In genomic region chr2:128862636-128863035, GRCm38 (mm10) we compare ENCODE assay signal across 8 mouse cellular contexts. TPM values are rescaled to one million over a fixed set of nuclear protein-coding genes. Genes with fewer than 3 reads are reported as not detected.
DNase-seq lines count a peak whose midpoint lies in the region; ATAC-seq and TF ChIP-seq lines count a peak whose summit lies in the region.

Gene Fbln7, plus strand, starts transcription at chr2:128862981.

- peak within 1 kb of the TSS; percentile 71 for H3K9ac ChIP-seq in intestine, embryonic 16.5 days (ENCODE audit: low read depth, low read length)
- H3K9ac ChIP-seq in neural tube, embryonic 13.5 days: peak within 1 kb of the TSS; percentile 66

- H3K4me3 ChIP-seq in layer of hippocampus, adult 2 months: peak within 1 kb of the TSS; percentile 53
- H3K4me3 ChIP-seq in embryonic fibroblast, embryonic 13.5 days (ENCODE audit: insufficient read depth, low read length): peak within 1 kb of the TSS; percentile 41
- H3K4me3 ChIP-seq in intestine, embryonic 16.5 days (ENCODE audit: low read length): peak within 1 kb of the TSS; percentile 63
- H3K4me3 ChIP-seq in neural tube, embryonic 13.5 days: peak within 1 kb of the TSS; percentile 48

- no peak within 1 kb of the TSS for H3K27ac ChIP-seq in layer of hippocampus, adult 2 months
- H3K27ac ChIP-seq in embryonic fibroblast, embryonic 13.5 days (ENCODE audit: insufficient read depth, low read length): no peak within 1 kb of the TSS
- H3K27ac ChIP-seq in intestine, embryonic 16.5 days (ENCODE audit: low read length): no peak within 1 kb of the TSS
- no peak within 1 kb of the TSS for H3K27ac ChIP-seq in neural tube, embryonic 13.5 days (replicated peaks)

- TF ChIP-seq CTCF in layer of hippocampus, adult 2 months (conservative IDR thresholded peaks at IDR 0.05): no peak
- no peak for TF ChIP-seq CTCF in embryonic fibroblast, embryonic 13.5 days (IDR thresholded peaks at IDR 0.05; ENCODE audit: borderline replicate concordance, insufficient read depth, low read length)

- no peaks in the 10 kb centered on the region for H3K36me3 ChIP-seq in intestine, embryonic 16.5 days (ENCODE audit: control insufficient read depth, insufficient read depth, low read length)
- H3K36me3 ChIP-seq in neural tube, embryonic 13.5 days: no peaks in the 10 kb centered on the region

- no peak for TF ChIP-seq POLR2A in embryonic fibroblast, embryonic 13.5 days (IDR thresholded peaks at IDR 0.05; ENCODE audit: low read depth, low read length)

- peak within 1 kb of the TSS; percentile 96 for H3K4me2 ChIP-seq in intestine, embryonic 16.5 days (ENCODE audit: low read depth, low read length)
- H3K4me2 ChIP-seq in neural tube, embryonic 13.5 days: peak within 1 kb of the TSS; percentile 92

- no peak for DNase-seq in layer of hippocampus, adult 2 months (ENCODE audit: low spot score in 2 of 2)
- DNase-seq in layer of hippocampus, postnatal 10 days (ENCODE audit: low spot score in 2 of 2): no peak
- no peak for DNase-seq in spleen, adult 18-20 months
- no peak for DNase-seq in kidney, adult 18-20 months

- H3K4me1 ChIP-seq in embryonic fibroblast, embryonic 13.5 days (ENCODE audit: control insufficient read depth, insufficient read depth, low read length): no peaks in the 10 kb centered on the region
- peaks cover 13% of the 10 kb centered on the region; the same call in 1 of the 2 replicates for H3K4me1 ChIP-seq in intestine, embryonic 16.5 days (ENCODE audit: control insufficient read depth, insufficient read depth, low read length)
- peaks cover 10% of the 10 kb centered on the region for H3K4me1 ChIP-seq in neural tube, embryonic 13.5 days (replicated peaks)

- H3K9me3 ChIP-seq in intestine, embryonic 16.5 days (ENCODE audit: control insufficient read depth, low read length): no peaks in the 10 kb centered on the region
- no peaks in the 10 kb centered on the region for H3K9me3 ChIP-seq in neural tube, embryonic 13.5 days

- no peak for ATAC-seq in intestine, embryonic 16.5 days
- ATAC-seq in neural tube, embryonic 13.5 days (ENCODE audit: low read depth): no peak
- ATAC-seq in frontal cortex, adult (ENCODE audit: low TSS enrichment): no peak

- 93% methylated on average over 9 of the region's 9 CpGs for WGBS in intestine, embryonic 16.5 days
- WGBS in neural tube, embryonic 13.5 days: 89% methylated on average over 9 of the region's 9 CpGs

- peaks cover 7% of the 10 kb centered on the region for H3K27me3 ChIP-seq in intestine, embryonic 16.5 days (replicated peaks; ENCODE audit: control insufficient read depth, insufficient read depth, low read length)
- peaks cover 26% of the 10 kb centered on the region for H3K27me3 ChIP-seq in neural tube, embryonic 13.5 days

RNA-seq across cellular contexts. Expression of gene Fbln7, which starts in this region (rescaled TPM):
- total RNA-seq in layer of hippocampus, adult 2 months (2021): 1 to 10 TPM in 1 of 2 experiments, under 1 TPM in 1; 0.61 to 1.0 TPM
- total RNA-seq in layer of hippocampus, postnatal 10 days (2021): 1 to 10 TPM; 2.3 TPM
- 0.50 and 1.7 TPM in 2 replicates for polyA plus RNA-seq in embryonic fibroblast, embryonic 13.5 days (2011; ENCODE audit: insufficient read length, low read depth, missing spikeins)
- polyA plus RNA-seq in intestine, embryonic 16.5 days (2015; fragmentation: Nextera tagmentation; extraction: Ambion mirVana): 12.4 and 13.3 TPM in 2 replicates
- polyA plus RNA-seq in neural tube, embryonic 13.5 days (2015; fragmentation: Nextera tagmentation; extraction: Ambion mirVana): 1.9 and 2.7 TPM in 2 replicates
